Mouse (Mus musculus) forebrain, embryonic 11.5 days (tissue): ENCODE measurements at regions not wholly inside any gene's neighbourhood (a gene's known extent, or its start where the extent isn't known, plus 50 kb on each side); places are given as distances from the start of the nearest gene placed in this dataset.

Source experiments
- ATAC-seq: fragments of 200-750 bp; cut with Nextera tagmentation; replicated peaks from 2 replicates; pipeline ENCODE4 v1.8.0; 2017; ENCODE audit warnings: moderate TSS enrichment; ENCODE audit not compliant: low FRiP score
- DNase-seq: peaks from one replicate; pipeline ENCODE4 v3.0.0-alpha.2; 2017; ENCODE audit warnings: low spot score
- H3K27ac ChIP-seq: fragments of 300-500 bp; sonication (generic); 2 replicates; pipeline ENCODE4 v1.5.1; 2014; ENCODE audit warnings: low read depth, low read length
- H3K27me3 ChIP-seq: fragments of 300-500 bp; sonication (generic); 2 replicates; pipeline ENCODE4 v1.6.1; 2014; ENCODE audit warnings: mild to moderate bottlenecking, low read length, mixed read lengths; ENCODE audit not compliant: control insufficient read depth, insufficient read depth
- H3K36me3 ChIP-seq: fragments of 300-500 bp; sonication (generic); 2 replicates; pipeline ENCODE4 v1.6.1; 2014; ENCODE audit warnings: mild to moderate bottlenecking, low read length, moderate library complexity, mixed read lengths; ENCODE audit not compliant: control insufficient read depth, insufficient read depth
- H3K4me1 ChIP-seq: fragments of 300-500 bp; sonication (generic); replicated peaks from 2 replicates; pipeline ENCODE4 v1.6.1; 2014; ENCODE audit warnings: low read length, mixed read lengths; ENCODE audit not compliant: control insufficient read depth, insufficient read depth
- H3K4me2 ChIP-seq: fragments of 300-500 bp; sonication (generic); 2 replicates; pipeline ENCODE4 v1.6.1; 2014; ENCODE audit warnings: low read depth, mild to moderate bottlenecking, low read length, moderate library complexity, mixed read lengths; ENCODE audit not compliant: severe bottlenecking
- H3K4me3 ChIP-seq: fragments of 300-500 bp; sonication (generic); 2 replicates; pipeline ENCODE4 v1.5.1; 2014; ENCODE audit warnings: low read depth, low read length
- H3K9ac ChIP-seq: fragments of 300-500 bp; sonication (generic); 2 replicates; pipeline ENCODE4 v1.6.1; 2014; ENCODE audit warnings: low read length
- H3K9me3 ChIP-seq: fragments of 300-500 bp; sonication (generic); 2 replicates; pipeline ENCODE4 v1.6.1; 2016; ENCODE audit warnings: low read length, mixed read lengths; ENCODE audit not compliant: control insufficient read depth
- WGBS: fragments of 180-500 bp; shearing (Covaris S2); extraction: QIAGEN DNeasy Blood & Tissue Kit; methylation state at CpG from one replicate; pipeline ENCODE4 v1.1.7; 2014; 5-methylcytosine and 5-hydroxymethylcytosine counted together

DNA sequence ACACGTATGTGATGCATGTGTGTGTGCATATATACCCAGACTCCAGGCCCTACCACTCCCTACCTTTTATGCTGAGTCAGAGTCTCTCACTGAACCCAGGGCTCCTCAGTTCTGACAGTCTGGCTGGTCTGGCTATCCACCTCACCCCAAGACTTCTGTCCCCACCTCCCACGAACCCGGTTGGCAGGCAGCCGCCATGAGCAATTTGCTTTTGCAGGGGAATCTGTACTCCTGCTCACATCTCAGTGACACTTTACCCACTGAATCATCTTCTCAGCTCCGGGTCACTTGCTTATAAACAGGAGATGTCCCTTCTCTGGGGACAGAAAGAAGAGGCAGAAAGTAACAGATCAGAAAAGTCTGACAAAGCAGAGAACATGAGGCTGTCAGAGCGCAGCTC lies 193.0 kb downstream of the Cdc5l start:
- ATAC-seq: no peak
- H3K9me3 ChIP-seq: peaks cover 5% of the 10 kb centered on the region; the same call in 1 of the 2 replicates

DNA sequence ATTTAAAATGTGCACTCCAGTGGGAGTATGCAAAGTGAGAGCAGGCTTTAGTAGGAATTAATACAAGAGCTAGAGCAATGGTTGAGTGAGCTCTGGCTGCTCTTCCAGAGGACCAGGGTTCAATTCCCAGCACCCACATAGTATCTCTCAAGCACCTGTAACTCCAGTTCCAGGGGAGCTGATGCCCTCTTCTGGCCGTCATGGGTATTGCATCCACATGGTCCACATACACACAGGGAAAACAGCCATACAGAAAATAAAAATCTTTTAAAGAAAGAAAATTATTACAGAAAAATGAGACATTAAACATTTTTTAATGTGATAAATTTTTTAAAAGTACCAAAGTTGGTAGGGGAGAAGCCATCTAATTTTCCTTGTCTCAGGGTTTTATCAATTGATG lies 196.3 kb downstream of the Cdc5l start:
- no peaks in the 10 kb centered on the region for H3K36me3 ChIP-seq
- no peaks in the 10 kb centered on the region for H3K27me3 ChIP-seq
- H3K4me1 ChIP-seq: no peaks in the 10 kb centered on the region
- ATAC-seq: no peak
- peaks cover 5% of the 10 kb centered on the region; the same call in 1 of the 2 replicates for H3K9me3 ChIP-seq
- H3K4me2 ChIP-seq: no peak overlapping the region
- DNase-seq: no peak
- no peak overlapping the region for H3K4me3 ChIP-seq
- WGBS: 91% methylated on average over 1 of the region's 1 CpGs
- no peak overlapping the region for H3K27ac ChIP-seq
- H3K9ac ChIP-seq: no peak overlapping the region

More for the DNA sequence above, 193.0 kb downstream of the Cdc5l start:
- DNase-seq: no peak
- Histone ChIP-seq H3K27ac (no peak overlapping the region), H3K27me3 (no peaks in the 10 kb centered on the region), H3K9ac (no peak overlapping the region), H3K36me3 (no peaks in the 10 kb centered on the region), H3K4me2 (no peak overlapping the region), H3K4me3 (no peak overlapping the region), H3K4me1 (no peaks in the 10 kb centered on the region)
- 80% methylated on average over 6 of the region's 6 CpGs for WGBS

GRCm38 (mm10) chr17:45235401-45235800 lies 198.1 kb downstream of the Cdc5l start:
- Histone ChIP-seq H3K27me3 (no peaks in the 10 kb centered on the region), H3K4me1 (no peaks in the 10 kb centered on the region), H3K4me3 (no peak overlapping the region), H3K9ac (no peak overlapping the region), H3K4me2 (no peak overlapping the region), H3K27ac (no peak overlapping the region), H3K9me3 (peaks cover 5% of the 10 kb centered on the region; the same call in 1 of the 2 replicates), H3K36me3 (no peaks in the 10 kb centered on the region)
- 86% methylated on average over 7 of the region's 7 CpGs for WGBS
- no peak for DNase-seq
- no peak for ATAC-seq

GRCm38 (mm10) chr17:45232874-45233273 lies 200.7 kb downstream of the Cdc5l start:
- ATAC-seq: no peak
- no peaks in the 10 kb centered on the region for H3K4me1 ChIP-seq
- peaks cover 5% of the 10 kb centered on the region; the same call in 1 of the 2 replicates for H3K9me3 ChIP-seq
- no peak overlapping the region for H3K27ac ChIP-seq
- H3K36me3 ChIP-seq: no peaks in the 10 kb centered on the region
- no peak overlapping the region for H3K4me2 ChIP-seq
- no peaks in the 10 kb centered on the region for H3K27me3 ChIP-seq
- no peak for DNase-seq
- H3K4me3 ChIP-seq: no peak overlapping the region
- H3K9ac ChIP-seq: no peak overlapping the region
- 69% methylated on average over 5 of the region's 5 CpGs for WGBS

GRCm38 (mm10) chr17:45227190-45227589 lies 206.3 kb downstream of the Cdc5l start:
- Histone ChIP-seq H3K9ac (no peak overlapping the region), H3K4me1 (no peaks in the 10 kb centered on the region), H3K9me3 (no peaks in the 10 kb centered on the region), H3K27ac (no peak overlapping the region), H3K27me3 (no peaks in the 10 kb centered on the region), H3K4me3 (no peak overlapping the region), H3K36me3 (no peaks in the 10 kb centered on the region), H3K4me2 (no peak overlapping the region)
- ATAC-seq: no peak
- no peak for DNase-seq
- WGBS: 25% methylated on average over 1 of the region's 1 CpGs

- Histone ChIP-seq H3K9ac (no peak overlapping the region), H3K27me3 (no peaks in the 10 kb centered on the region), H3K36me3 (no peaks in the 10 kb centered on the region), H3K27ac (no peak overlapping the region), H3K4me1 (no peaks in the 10 kb centered on the region), H3K4me3 (no peak overlapping the region), H3K9me3 (no peaks in the 10 kb centered on the region), H3K4me2 (no peak overlapping the region)
- DNase-seq (no peak), ATAC-seq (no peak)
- WGBS: 55% methylated on average over 6 of the region's 6 CpGs
Observed at GRCm38 (mm10) chr17:45226486-45226885, 207.1 kb downstream of the Cdc5l start.

DNA sequence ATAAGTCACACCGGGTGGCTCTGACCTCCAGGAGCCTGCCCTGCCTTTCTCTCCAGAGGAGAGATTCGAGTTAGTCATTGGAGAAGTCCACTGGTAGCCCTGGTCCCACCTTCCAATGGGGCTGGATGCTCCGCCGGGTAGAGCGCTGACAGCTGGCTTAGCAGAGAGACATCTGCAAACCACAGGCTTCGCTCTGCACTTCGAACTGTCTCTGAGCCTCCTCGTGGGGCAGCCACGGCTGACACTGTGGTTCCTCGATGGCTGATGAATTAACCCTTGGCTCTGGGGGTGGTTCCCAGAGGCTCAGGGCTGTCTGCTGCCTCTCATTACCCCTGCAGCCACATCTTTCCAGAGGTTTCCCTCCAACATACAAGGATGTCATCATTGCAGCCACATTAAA lies 211.9 kb downstream of the Cdc5l start:
- no peaks in the 10 kb centered on the region for H3K4me1 ChIP-seq
- no peaks in the 10 kb centered on the region for H3K27me3 ChIP-seq
- DNase-seq: no peak
- no peak for ATAC-seq
- no peak overlapping the region for H3K4me2 ChIP-seq
- H3K27ac ChIP-seq: no peak overlapping the region
- 80% methylated on average over 10 of the region's 10 CpGs for WGBS
- H3K36me3 ChIP-seq: no peaks in the 10 kb centered on the region
- H3K9ac ChIP-seq: no peak overlapping the region
- H3K9me3 ChIP-seq: no peaks in the 10 kb centered on the region
- no peak overlapping the region for H3K4me3 ChIP-seq

- H3K4me1 ChIP-seq: no peaks in the 10 kb centered on the region
- H3K36me3 ChIP-seq: no peaks in the 10 kb centered on the region
- no peak overlapping the region for H3K27ac ChIP-seq
- no peak overlapping the region for H3K4me3 ChIP-seq
- no peaks in the 10 kb centered on the region for H3K9me3 ChIP-seq
- no peak for DNase-seq
- WGBS: 91% methylated on average over 5 of the region's 5 CpGs
- no peaks in the 10 kb centered on the region for H3K27me3 ChIP-seq
- ATAC-seq: no peak
- no peak overlapping the region for H3K4me2 ChIP-seq
- H3K9ac ChIP-seq: no peak overlapping the region
Observed at GRCm38 (mm10) chr17:45217126-45217525, 216.4 kb downstream of the Cdc5l start.

DNA sequence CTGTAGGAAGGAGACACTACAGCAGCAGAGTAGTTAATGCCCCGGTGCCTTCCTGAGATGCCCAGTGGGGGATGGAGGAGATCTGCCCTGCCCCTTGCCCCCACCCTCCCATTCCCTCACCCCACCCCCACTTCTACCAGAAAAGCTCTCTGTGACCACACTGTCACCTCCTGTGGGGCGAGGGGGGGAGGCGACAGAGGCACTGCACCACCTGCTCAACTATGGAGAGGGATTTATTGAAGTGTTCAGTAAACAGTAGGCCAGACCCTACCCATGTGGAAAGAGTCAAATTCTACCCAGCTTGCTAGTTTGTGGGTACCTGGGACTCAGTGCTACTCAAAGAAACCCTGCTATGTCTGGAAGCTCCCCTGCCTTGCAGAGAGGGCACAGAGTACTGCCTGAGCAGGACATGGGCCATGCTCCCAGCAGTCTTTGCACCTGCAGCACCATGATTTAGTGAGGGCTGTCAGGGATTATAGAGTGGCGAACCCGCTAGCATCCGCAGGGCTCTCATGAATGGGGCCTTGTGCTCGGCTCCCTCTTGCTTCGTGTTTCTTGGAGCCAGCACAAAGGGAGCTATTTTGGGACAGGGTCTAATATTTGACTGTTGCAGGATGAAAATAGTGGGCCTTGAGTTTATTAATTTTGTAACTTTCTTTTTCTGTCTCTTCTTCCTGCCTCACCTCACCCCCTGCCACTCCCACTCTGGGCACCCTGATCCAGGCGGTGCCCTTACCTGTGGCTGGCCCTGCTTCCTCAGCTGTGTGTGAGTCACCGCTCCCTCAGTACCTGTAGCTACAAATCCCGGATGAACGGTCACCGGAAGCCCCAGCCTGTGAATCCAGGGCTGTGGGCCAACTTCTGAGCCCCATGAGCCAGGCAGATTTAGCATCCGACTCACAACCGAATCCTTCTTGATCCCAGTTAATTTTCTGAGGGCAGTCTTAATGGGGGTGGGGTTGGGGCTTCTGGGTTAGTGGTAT lies 218.2 kb downstream of the Cdc5l start:
- H3K27ac ChIP-seq: no peak overlapping the region
- ATAC-seq: no peak
- no peaks in the 10 kb centered on the region for H3K36me3 ChIP-seq
- WGBS: 69% methylated on average over 15 of the region's 15 CpGs
- H3K4me2 ChIP-seq: no peak overlapping the region
- no peak overlapping the region for H3K4me3 ChIP-seq
- H3K9me3 ChIP-seq: no peaks in the 10 kb centered on the region
- no peak for DNase-seq
- no peak overlapping the region for H3K9ac ChIP-seq
- no peaks in the 10 kb centered on the region for H3K4me1 ChIP-seq
- H3K27me3 ChIP-seq: no peaks in the 10 kb centered on the region
